In the genomic region with DNA sequence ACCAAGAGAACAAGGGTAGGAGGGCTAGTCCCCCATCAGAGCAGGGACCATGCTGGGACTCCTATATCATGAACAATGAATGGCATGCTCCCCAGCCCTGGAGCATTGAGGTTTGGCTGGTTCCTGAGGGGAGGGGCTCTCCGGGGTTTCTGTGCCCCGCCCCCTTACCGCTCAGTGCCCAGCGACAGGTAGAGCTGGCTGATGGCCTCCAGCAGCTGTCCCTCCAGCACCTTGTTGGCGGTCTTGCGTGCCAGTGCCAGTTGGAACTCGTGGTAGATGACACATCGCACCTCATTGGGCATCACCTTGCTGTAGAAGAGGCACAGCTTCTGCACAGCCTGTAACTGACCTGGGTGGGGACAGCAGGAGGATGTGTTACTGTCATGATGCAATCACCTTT, we compare ENCODE assay signal across 33 mouse cellular contexts. TPM values are rescaled to one million over a fixed set of nuclear protein-coding genes. Genes with fewer than 3 reads are reported as not detected.
"Had no signal": no experiment of that assay in that cellular context is flagged by ENCODE, and none has a peak within 500 bp of the region (broad histone marks: within the 10 kb centered on the region; RNA-seq: fewer than 3 reads in every experiment).

No protein-coding gene starts in this region.

- ATAC-seq: liver, embryonic 12.5 days; liver, postnatal 0 days; lung, postnatal 0 days; midbrain, embryonic 13.5 days; midbrain, embryonic 15.5 days; midbrain, embryonic 16.5 days had no signal

- H3K9me3 ChIP-seq: limb, embryonic 10.5 days; limb, embryonic 12.5 days; limb, embryonic 13.5 days; limb, embryonic 15.5 days; liver, embryonic 12.5 days; liver, embryonic 13.5 days; liver, embryonic 15.5 days; midbrain, embryonic 10.5 days; midbrain, embryonic 12.5 days; midbrain, embryonic 13.5 days; midbrain, embryonic 15.5 days; neural tube, embryonic 12.5 days; neural tube, embryonic 13.5 days had no signal

- H3K4me2 ChIP-seq: limb, embryonic 12.5 days; limb, embryonic 13.5 days; limb, embryonic 15.5 days; liver, embryonic 11.5 days; liver, embryonic 12.5 days; liver, embryonic 13.5 days; liver, embryonic 15.5 days; lung, embryonic 14.5 days; midbrain, embryonic 11.5 days; midbrain, embryonic 12.5 days; midbrain, embryonic 13.5 days; midbrain, embryonic 15.5 days; neural tube, embryonic 12.5 days; neural tube, embryonic 13.5 days had no signal

- H3K36me3 ChIP-seq: limb, embryonic 10.5 days; limb, embryonic 12.5 days; limb, embryonic 13.5 days; limb, embryonic 15.5 days; liver, embryonic 13.5 days; liver, embryonic 15.5 days; midbrain, embryonic 10.5 days; midbrain, embryonic 12.5 days; midbrain, embryonic 13.5 days; midbrain, embryonic 15.5 days; neural tube, embryonic 12.5 days; neural tube, embryonic 13.5 days had no signal

- DNase-seq: liver; liver, embryonic 13.5 days; liver, postnatal 0 days; lung, adult 2 months; lung, embryonic 14.5 days; lung, postnatal 10 days; lung, postnatal 14 days; lung, postnatal 36 days; lung, postnatal 4 days; midbrain, embryonic 14.5 days had no signal

- H3K4me1 ChIP-seq: limb, embryonic 10.5 days; limb, embryonic 12.5 days; limb, embryonic 13.5 days; liver, embryonic 12.5 days; liver, embryonic 13.5 days; liver, embryonic 15.5 days; midbrain, embryonic 10.5 days; midbrain, embryonic 12.5 days; midbrain, embryonic 13.5 days; midbrain, embryonic 15.5 days; neural tube, embryonic 12.5 days; neural tube, embryonic 13.5 days had no signal

- H3K27me3 ChIP-seq: limb, embryonic 12.5 days; limb, embryonic 13.5 days; limb, embryonic 15.5 days; liver, embryonic 12.5 days; liver, embryonic 13.5 days; liver, embryonic 15.5 days; midbrain, embryonic 12.5 days; midbrain, embryonic 13.5 days; midbrain, embryonic 15.5 days; neural tube, embryonic 12.5 days; neural tube, embryonic 13.5 days had no signal

- H3K27ac ChIP-seq: left cerebral cortex, adult 2 months; limb, embryonic 10.5 days; limb, embryonic 12.5 days; limb, embryonic 13.5 days; limb, embryonic 15.5 days; liver, embryonic 12.5 days; liver, embryonic 13.5 days; liver, embryonic 14.5 days; liver, embryonic 15.5 days; macrophage; midbrain, embryonic 10.5 days; midbrain, embryonic 12.5 days; midbrain, embryonic 13.5 days; midbrain, embryonic 15.5 days; neural tube, embryonic 12.5 days; neural tube, embryonic 13.5 days had no signal

- H3K4me3 ChIP-seq: left cerebral cortex, adult 2 months; limb, embryonic 10.5 days; limb, embryonic 12.5 days; limb, embryonic 13.5 days; limb, embryonic 15.5 days; liver, embryonic 12.5 days; liver, embryonic 13.5 days; liver, embryonic 15.5 days; midbrain, embryonic 10.5 days; midbrain, embryonic 12.5 days; midbrain, embryonic 13.5 days; midbrain, embryonic 15.5 days; myocyte; neural tube, embryonic 12.5 days; neural tube, embryonic 13.5 days had no signal

- H3K9ac ChIP-seq: limb, embryonic 12.5 days; limb, embryonic 13.5 days; limb, embryonic 15.5 days; liver, embryonic 12.5 days; liver, embryonic 13.5 days; liver, embryonic 14.5 days; liver, embryonic 15.5 days; liver, postnatal 0 days; lung, embryonic 14.5 days; midbrain, embryonic 12.5 days; midbrain, embryonic 13.5 days; midbrain, embryonic 15.5 days; neural tube, embryonic 12.5 days; neural tube, embryonic 13.5 days had no signal

RNA-seq across cellular contexts. Expression of gene Htra3, which starts 23.6 kb away (rescaled TPM):
- total RNA-seq: megakaryocyte progenitor cell, adult 5-6 weeks; megakaryocyte-erythroid progenitor cell, adult 5-6 weeks; monocyte, adult 5-6 weeks had no signal

RNA-seq across cellular contexts. Expression of gene Sh3tc1, which starts 36.6 kb away (rescaled TPM):
- total RNA-seq: megakaryocyte-erythroid progenitor cell, adult 5-6 weeks had no signal

RNA-seq across cellular contexts. Expression of gene Ablim2, which starts 54.5 kb away (rescaled TPM):
- total RNA-seq: megakaryocyte progenitor cell, adult 5-6 weeks; monocyte, adult 5-6 weeks had no signal
